Mouse (Mus musculus) R1 (cell line): ENCODE results near the gene Pacrg.

Experiments used
- DNase-seq: peaks from one replicate; pipeline ENCODE4 v3.0.0-alpha.2; 2018; ENCODE audit warnings: low read depth, low spot score

Gene Pacrg

DNA sequence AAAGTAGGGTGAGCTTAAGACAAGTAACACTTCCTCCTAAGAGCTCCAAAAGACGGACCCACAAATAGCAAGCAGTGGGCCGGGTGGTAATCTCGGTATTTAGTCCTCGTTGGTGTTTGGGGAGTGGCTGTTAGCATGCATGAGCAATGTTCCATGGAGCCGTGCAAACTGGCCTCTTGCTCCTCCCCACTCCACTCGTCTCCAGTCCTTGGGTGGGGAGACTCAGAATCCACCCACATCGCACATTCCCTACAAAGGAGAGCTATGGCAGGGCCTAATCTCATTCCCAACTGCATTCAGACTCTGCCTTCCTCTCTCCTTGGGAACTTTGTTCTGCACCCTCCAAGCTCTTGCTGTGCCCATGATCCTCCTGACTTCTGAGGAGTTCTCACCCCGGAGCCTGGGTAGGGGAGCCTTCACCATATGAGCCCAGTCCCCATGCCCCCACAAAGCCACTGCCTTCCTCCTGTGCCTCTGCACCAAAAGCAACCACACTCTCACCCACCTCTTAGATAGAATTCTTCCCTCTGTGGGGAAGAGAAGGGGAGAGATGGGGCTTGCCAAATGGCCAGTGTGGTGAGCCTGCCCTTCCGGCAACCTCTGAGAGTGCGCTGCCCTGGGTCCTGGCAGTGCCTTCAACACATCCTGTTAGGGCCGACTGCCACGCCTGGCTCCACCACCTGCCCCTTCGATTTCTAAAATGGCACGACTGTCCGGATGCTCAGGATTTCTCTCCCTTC lies 289.2 kb downstream of the Pacrg start:
- no peak for DNase-seq

- no peak for DNase-seq
These were observed 290.3 kb downstream of the Pacrg start for GRCm38 (mm10) chr17:10549825-10550224.

- no peak for DNase-seq
These were observed 291.1 kb downstream of the Pacrg start for GRCm38 (mm10) chr17:10548969-10549368.

DNA sequence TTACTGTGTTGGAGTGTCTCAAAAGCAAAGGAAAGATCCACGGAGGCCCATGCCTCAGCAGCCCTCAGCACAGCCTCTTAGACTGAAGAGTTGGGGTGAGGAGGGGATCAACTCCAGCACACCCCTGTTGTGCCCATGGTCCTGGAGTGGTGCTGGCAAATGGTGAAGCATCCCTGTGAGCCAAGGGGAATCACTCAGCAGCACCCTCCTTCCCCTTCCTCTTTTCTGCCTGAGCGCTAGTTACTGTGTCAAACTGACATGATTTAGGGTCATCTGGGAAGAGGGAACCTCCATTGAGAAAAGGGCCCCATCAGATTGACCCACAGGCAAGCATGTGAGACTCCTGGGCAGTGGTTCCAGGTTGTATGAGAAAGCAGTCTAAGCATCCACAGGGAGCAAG lies 299.3 kb downstream of the Pacrg start:
- DNase-seq, result no peak

DNA sequence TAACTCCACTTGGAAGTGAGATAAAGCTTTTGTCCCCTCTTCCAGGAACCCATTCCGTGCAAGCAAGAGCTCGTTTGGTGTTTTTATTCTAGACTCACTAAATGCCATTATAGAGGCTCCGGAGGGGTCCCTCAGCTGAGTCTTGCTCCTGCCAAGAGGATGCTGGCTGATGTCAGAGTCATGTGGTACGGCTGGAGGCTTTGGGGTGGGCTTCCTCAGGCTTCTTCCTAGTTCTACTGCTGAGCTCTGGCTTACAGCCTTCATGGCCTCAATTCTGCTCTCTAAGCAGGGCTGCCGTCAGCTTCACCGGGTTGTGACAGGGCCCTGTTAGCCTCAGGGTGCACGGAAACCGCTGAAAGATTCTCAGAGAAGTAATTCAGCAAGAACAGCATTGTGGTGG lies 305.9 kb downstream of the Pacrg start:
- DNase-seq, result no peak

- no peak for DNase-seq
These were observed 306.6 kb downstream of the Pacrg start for GRCm38 (mm10) chr17:10533461-10533860.

DNA sequence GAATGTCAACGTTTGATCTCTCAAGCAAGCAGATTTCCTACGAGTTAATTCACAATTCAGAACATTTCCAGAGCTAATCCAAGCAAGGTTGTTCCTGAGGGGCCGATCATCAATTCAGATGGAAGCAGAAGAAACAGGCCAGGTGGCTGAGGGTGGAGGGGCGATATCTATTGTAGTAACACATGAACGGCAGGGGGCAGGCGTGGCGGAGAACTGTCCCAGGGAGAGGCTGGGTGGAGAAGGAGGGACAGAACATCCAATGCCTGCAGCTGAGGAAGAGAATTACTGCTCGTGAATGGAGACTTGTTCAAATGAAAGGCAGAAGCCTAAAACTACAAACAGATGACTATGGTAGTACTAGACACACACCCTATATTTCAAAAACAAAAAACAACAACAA lies 309.1 kb downstream of the Pacrg start:
- peak; percentile 80 for DNase-seq

DNA sequence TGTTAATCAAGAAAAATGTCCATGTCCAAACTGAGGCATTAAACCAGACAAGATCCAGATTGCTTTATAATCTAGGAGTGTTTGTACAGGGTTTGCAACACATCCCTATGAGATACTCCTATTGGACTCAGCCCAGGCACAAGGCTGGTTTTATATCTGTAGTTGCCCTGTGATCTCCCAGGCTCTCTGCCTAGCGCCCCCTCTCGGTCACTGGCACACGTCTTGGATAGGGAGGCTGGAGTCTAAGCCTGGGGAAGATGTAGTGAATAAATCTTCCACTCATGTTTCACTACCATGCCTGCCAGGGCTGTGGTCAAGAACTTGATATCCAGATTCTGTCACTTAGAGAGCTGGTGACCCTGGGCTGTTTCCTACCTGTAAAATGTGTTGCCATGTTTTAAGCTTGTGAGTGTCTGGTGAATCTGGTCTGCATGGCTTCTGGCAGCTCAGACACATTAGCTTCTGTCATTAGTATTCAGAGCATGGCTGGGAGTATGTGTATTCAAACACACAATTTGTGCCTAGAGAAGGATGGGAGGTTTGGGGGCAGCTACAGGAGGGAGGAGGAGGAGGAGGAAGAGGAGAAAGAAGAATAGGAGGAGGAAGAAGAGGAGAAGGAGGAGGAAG lies 310.7 kb downstream of the Pacrg start:
- peak; percentile 57 for DNase-seq

DNA sequence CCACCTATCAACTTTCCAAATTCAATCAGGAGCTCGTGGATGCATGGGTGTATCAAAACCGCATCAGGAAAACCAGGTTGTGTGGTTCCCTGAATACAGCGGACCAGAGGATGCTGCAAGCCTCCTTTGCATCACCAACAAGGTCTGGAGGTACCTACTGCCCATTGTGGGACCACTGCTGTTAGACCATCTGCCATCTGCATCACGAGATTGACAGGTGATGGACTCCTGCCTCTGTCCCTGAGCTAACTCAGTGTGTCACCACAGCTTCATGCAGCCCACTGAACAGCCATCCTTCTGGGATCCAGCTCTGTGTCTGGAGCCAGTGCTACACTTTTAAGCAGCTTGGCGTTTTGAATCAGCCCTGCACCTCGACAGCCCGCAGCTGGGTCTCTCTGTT lies 318.8 kb downstream of the Pacrg start:
- no peak for DNase-seq

DNA sequence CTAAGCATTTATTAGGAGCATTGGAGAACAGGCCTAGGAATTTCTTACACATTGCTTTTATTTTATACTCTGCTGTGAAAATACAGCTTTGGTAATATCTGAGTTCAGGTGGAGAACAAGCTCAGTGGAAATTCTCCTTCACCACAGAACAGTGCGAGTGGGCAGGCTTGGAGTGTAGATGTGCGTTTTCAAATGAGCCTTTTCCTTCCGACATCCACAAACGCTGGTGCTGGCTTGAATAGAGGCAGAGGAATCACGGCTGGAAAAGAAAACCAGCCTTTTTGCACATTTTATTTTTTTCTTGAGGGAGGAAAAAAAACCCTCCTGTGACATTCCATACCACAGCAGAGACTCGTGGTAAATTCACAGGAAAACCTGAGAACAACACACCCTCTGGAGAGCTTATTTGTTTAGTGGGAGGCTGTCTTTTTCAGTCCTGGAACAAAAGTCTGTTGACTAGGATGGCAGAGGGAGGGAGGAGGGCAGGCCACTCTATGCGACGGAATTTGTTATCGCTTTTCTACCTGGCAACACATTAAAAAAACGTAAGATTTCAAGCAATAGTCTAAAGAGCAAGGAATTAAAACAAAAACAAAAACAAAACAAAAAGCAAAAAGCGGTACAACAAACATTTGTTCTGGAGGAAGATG lies 320.5 kb downstream of the Pacrg start:
- no peak for DNase-seq

DNA sequence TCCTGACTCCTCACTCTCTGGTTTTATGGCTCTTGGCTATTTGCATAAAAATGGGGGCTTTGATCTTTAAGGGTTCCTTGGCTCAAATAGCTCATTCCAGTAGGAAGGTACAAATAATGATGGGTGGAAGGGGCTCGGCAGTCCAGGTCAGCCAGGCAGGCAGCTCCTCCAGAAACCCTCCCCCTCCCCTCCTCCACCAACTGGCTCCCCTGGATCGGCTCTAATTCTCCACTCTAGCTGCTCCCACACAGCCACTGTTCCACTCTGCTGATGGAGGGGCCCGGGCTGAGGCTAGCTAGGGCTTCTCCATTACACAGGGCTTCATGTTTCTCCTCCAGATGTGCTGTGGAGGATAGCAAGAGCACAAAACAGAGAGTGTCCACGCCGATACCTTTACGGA lies 325.3 kb downstream of the Pacrg start:
- DNase-seq, result peak; percentile 86

DNA sequence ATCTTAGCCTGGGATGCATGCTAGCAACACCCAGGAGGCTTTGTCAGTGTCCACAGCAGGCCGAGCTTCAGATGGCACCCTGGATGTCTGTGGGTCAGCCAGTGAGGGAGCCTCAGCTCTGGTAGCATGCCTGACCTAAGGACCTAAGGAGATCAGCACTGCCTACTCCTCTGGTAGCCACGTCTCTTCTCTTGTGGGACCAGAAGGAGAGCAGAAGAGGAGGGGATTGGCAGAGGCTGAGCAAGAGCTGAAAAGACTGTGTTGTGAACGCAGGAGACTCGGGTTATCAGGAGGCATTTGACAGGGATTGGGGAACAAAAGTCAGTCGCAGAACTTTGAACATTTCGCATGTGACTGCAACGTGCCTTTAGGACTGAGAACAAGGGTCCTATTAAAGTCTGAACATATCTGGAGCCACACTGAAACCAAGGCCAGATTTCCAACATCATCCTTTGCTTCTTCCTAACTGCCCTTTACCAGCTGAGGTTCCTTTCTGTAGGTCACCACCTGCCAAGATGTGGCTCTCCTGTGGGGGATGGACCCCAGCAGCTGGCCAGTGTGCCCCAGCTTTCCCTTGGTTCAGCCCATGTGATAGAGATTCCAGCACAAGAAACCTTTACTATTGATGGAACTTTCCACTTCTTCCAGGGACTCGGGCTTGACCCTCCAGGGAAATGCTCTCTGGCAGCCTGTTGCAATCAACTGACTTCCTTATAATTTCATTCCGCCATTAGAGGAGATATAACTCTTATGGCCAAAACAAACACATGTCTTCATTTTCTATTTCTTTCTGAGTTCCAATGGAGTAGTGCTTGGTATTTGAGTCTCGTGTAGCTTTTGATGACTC lies 329.0 kb downstream of the Pacrg start:
- no peak for DNase-seq

- no peak for DNase-seq
These were observed 329.6 kb downstream of the Pacrg start for GRCm38 (mm10) chr17:10510467-10510866.

- DNase-seq, result no peak
These were observed 332.0 kb downstream of the Pacrg start for GRCm38 (mm10) chr17:10508088-10508487.

GRCm38 (mm10) chr17:10507466-10507865 lies 332.6 kb downstream of the Pacrg start:
- DNase-seq, result no peak

GRCm38 (mm10) chr17:10506896-10507295 lies 333.2 kb downstream of the Pacrg start:
- DNase-seq, result no peak

- no peak for DNase-seq
These were observed 338.7 kb downstream of the Pacrg start for GRCm38 (mm10) chr17:10501439-10501838.

DNA sequence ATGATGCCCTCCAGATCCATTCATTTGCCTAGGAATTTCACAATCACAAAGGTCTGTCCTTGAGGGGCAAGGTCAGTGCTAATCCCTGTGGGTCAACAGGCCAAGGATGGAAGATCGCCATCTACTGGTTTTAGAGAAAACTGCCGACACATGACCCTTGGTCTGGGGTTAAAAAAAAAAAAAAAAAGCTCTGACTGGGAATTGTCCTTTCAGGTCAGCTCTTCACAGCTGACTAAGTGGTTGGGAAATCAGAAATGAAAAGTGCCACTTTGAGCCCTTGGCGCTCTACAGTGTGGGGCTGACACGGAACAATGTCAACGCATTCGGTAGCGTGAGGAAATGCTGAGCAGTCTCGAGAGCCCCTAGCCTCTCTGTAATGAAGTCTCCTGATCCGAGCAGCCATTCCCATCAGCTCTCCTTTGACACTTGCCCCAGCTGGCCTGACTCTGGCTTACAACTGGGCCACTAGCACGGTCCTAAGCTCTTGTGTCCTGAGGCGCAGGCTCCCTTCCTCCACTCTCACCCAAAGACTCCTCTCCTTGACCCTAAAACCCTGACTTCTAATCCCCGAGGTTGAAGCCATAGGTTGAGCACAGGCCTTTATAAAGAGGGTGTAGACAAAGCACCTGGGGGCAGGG lies 339.2 kb downstream of the Pacrg start:
- DNase-seq, result peak; percentile 93

DNA sequence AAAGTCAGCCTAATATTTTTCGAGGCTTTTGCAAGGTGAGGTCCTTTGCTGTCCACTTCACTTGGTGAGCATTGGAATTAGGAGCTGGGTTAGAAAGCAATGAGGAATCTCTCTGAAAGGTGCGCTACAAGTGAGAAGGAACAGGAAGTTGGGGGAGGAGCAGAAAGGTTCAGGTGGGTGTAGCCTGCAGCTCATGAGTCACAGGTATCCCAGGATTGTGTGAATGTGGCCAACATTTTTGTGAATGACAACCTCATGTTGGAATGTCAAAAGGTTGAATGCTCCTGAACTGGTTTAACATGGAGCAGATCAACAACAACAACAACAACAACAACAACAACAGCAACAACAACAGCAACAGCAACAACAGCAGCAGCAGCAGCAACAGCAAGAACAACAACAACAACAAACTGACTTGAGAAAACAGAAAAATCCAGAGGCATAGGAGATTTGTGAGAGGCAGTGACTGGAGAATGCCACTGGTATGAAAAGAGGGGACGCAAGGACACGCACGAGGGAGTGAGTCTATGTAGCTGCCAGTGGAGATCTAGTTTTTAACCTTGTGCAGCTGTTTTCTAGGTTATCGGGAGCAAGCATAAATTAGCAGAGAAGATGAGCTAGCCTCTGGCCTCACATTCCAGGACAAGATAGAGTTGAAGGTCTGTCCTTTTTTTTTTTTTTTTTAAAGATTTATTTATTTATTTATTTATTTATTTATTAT lies 341.0 kb downstream of the Pacrg start:
- peak; percentile 57 for DNase-seq

DNA sequence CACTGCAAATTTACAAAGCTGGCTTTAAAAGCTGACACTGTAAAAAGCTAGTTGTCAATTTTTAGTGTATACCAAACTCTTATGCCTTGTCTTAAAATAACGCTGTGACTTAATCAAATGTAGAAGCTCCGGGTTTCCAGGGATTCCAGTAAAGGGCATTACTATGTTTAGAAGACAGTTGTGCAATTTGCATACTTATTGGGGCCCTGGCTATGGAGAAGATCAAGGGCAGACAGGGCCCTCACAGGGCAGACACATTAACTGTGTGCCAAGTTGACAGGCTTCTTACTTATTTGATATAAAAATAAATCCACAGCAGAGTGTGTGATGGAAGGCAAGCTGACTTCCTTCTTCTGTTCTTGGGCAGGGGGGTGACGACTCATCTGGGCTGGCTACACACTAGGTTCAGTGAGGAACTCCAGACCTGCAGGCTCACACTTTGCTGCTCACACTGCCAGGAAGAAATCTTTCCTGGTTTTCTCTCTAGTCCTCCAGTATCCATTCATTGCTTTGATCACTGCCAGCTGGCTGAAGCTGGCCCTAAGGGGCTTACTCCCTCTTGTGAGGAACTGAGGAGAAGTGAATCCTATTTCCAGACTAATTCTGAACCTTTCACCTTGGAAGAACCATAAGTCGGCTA lies 342.2 kb downstream of the Pacrg start:
- no peak for DNase-seq
